Mouse (Mus musculus): ENCODE measurements at regions not wholly inside any gene's neighbourhood (a gene's known extent, or its start where the extent isn't known, plus 50 kb on each side); places are given as distances from the start of the nearest gene placed in this dataset.

DNA sequence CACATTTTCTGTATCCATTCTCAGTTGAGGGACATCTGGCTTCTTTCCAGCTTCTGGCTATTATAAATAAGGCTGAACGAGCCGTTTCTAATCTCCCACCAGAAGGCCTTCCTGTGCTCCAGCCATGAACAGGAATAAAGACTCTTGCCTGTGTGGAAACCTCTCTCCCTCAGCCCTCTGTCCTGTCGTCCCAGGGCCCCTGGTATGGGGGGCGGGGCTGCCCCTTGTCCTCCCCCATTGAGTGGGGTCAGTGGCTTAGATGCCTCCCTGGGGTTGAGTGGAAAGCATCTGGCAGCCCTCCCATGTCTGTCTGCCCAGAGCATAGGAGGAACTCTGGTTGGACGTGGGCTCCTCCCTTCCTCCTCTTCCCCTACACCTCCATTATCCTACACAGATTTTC is 88.8 kb upstream of the Rgs17 start:
- TF ChIP-seq GATA1 (IDR thresholded peaks at IDR 0.05; ENCODE audit: borderline replicate concordance, low read length) (no peak), FLI1 (IDR thresholded peaks at IDR 0.05; ENCODE audit: low read length) (no peak)

All from megakaryocyte, embryonic 14.5 days (primary cell).